Mouse (Mus musculus) thymus, adult 2 months (tissue): ENCODE data around the gene Babam2.

Experiments
- CTCF ChIP-seq: fragments of 200-500 bp; IDR thresholded peaks from 2 replicates; pipeline ENCODE4 v1.5.1; 2012; ENCODE audit warnings: mild to moderate bottlenecking, control low read depth, low read length, moderate library complexity, borderline replicate concordance; ENCODE audit not compliant: control insufficient read depth, poor library complexity, insufficient read depth; ENCODE audit errors: extremely low read depth
- POLR2A ChIP-seq: fragments of 200-500 bp; IDR thresholded peaks from 2 replicates; pipeline ENCODE4 v1.6.1; 2012; ENCODE audit warnings: mild to moderate bottlenecking, low read length, control low read depth, moderate library complexity; ENCODE audit not compliant: control insufficient read depth, poor library complexity, insufficient read depth; ENCODE audit errors: extremely low read depth

DNA sequence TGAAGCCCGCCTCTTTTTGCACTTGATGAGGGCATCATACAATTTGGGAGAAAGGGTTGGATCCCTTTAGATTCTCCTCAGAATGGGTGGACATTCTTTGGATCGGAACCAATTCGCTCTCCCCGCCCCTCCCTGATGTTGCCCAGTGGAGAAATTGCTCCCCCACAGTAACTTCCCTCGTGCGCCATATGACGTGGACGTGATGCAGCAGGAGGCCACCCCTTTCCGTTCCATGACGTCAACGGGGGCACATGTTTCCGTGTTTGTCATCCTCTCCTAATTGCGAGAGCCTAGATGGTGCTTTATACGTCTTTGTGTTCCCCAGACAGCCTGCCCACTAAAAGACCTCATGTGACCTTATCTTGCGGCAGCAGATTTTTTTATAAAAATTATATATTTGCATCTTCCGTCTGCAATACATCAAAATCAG is 828 bp downstream of the Babam2 start:
- TF ChIP-seq POLR2A (no peak), CTCF (no peak)
